Mouse (Mus musculus): ENCODE measurements around the gene Mocs2. TPM values are rescaled to one million over a fixed set of nuclear protein-coding genes. Genes with fewer than 3 reads are reported as not detected.

Gene Mocs2
- polyA plus RNA-seq (2015; fragmentation: Nextera tagmentation; extraction: Ambion mirVana) = 108 and 110 TPM in 2 replicates

- Histone ChIP-seq H3K4me2 (replicated peaks) (peak within 1 kb of the TSS; percentile 86), H3K27me3 (no peaks in the 10 kb centered on the region), H3K9me3 (no peaks in the 10 kb centered on the region), H3K4me1 (peaks cover 12% of the 10 kb centered on the region), H3K9ac (peak within 1 kb of the TSS; percentile 76), H3K36me3 (peaks cover 16% of the 10 kb centered on the region), H3K27ac (no peak within 1 kb of the TSS), H3K4me3 (peak within 1 kb of the TSS; percentile 71)
- under 1% methylated on average over 39 of the region's 39 CpGs for WGBS
- ATAC-seq (ENCODE audit: low FRiP score, low read depth) = peak; percentile 98
Measured at GRCm38 (mm10) chr13:114817751-114818360, at the start of gene Mocs2. TSS of gene Mocs2 (plus strand) at chr13:114818236.

- Histone ChIP-seq H3K4me3 (no peak overlapping the region), H3K36me3 (no peaks in the 10 kb centered on the region), H3K27me3 (no peaks in the 10 kb centered on the region), H3K9me3 (no peaks in the 10 kb centered on the region), H3K27ac (no peak overlapping the region), H3K9ac (no peak overlapping the region), H3K4me1 (no peaks in the 10 kb centered on the region), H3K4me2 (replicated peaks) (no peak overlapping the region)
- ATAC-seq (ENCODE audit: low FRiP score, low read depth) = no peak
- 80% methylated on average over 1 of the region's 1 CpGs for WGBS
Measured at GRCm38 (mm10) chr13:114791511-114791910, 26.5 kb upstream of the Mocs2 start.

- no peaks in the 10 kb centered on the region for H3K36me3 ChIP-seq
- no peak overlapping the region for H3K4me3 ChIP-seq
- ATAC-seq (ENCODE audit: low FRiP score, low read depth) = no peak
- no peak overlapping the region for H3K4me2 ChIP-seq (replicated peaks)
- H3K27me3 ChIP-seq = no peaks in the 10 kb centered on the region
- no peaks in the 10 kb centered on the region for H3K4me1 ChIP-seq
- H3K9ac ChIP-seq = no peak overlapping the region
- no peak overlapping the region for H3K27ac ChIP-seq
- H3K9me3 ChIP-seq = no peaks in the 10 kb centered on the region
- 46% methylated on average over 6 of the region's 6 CpGs for WGBS
Measured at GRCm38 (mm10) chr13:114793250-114794030, 24.6 kb upstream of the Mocs2 start.

GRCm38 (mm10) chr13:114801857-114802256 lies 16.2 kb upstream of the Mocs2 start:
- H3K4me1 ChIP-seq = no peaks in the 10 kb centered on the region
- H3K9me3 ChIP-seq = no peaks in the 10 kb centered on the region
- H3K27ac ChIP-seq = no peak overlapping the region
- no peak overlapping the region for H3K9ac ChIP-seq
- ATAC-seq (ENCODE audit: low FRiP score, low read depth) = no peak
- no peaks in the 10 kb centered on the region for H3K27me3 ChIP-seq
- WGBS = 79% methylated on average over 3 of the region's 3 CpGs
- no peak overlapping the region for H3K4me2 ChIP-seq (replicated peaks)
- no peaks in the 10 kb centered on the region for H3K36me3 ChIP-seq
- H3K4me3 ChIP-seq = no peak overlapping the region

GRCm38 (mm10) chr13:114802971-114803370 lies 15.1 kb upstream of the Mocs2 start:
- H3K4me1 ChIP-seq = no peaks in the 10 kb centered on the region
- no peaks in the 10 kb centered on the region for H3K36me3 ChIP-seq
- no peak overlapping the region for H3K27ac ChIP-seq
- H3K9ac ChIP-seq = no peak overlapping the region
- no peaks in the 10 kb centered on the region for H3K27me3 ChIP-seq
- H3K9me3 ChIP-seq = no peaks in the 10 kb centered on the region
- H3K4me2 ChIP-seq (replicated peaks) = no peak overlapping the region
- ATAC-seq (ENCODE audit: low FRiP score, low read depth) = no peak
- WGBS = 86% methylated on average over 2 of the region's 2 CpGs
- no peak overlapping the region for H3K4me3 ChIP-seq

- Histone ChIP-seq H3K27me3 (no peaks in the 10 kb centered on the region), H3K4me1 (no peaks in the 10 kb centered on the region), H3K4me3 (no peak overlapping the region), H3K9ac (no peak overlapping the region), H3K27ac (no peak overlapping the region), H3K9me3 (no peaks in the 10 kb centered on the region), H3K4me2 (replicated peaks) (no peak overlapping the region), H3K36me3 (no peaks in the 10 kb centered on the region)
- WGBS = 90% methylated on average over 5 of the region's 5 CpGs
- no peak for ATAC-seq (ENCODE audit: low FRiP score, low read depth)
Measured at GRCm38 (mm10) chr13:114809624-114810210, 8.3 kb upstream of the Mocs2 start.

GRCm38 (mm10) chr13:114818513-114818912 lies 477 bp downstream of the Mocs2 start:
- H3K27me3 ChIP-seq = no peaks in the 10 kb centered on the region
- peak; percentile 68 for ATAC-seq (ENCODE audit: low FRiP score, low read depth)
- H3K36me3 ChIP-seq = peaks cover 22% of the 10 kb centered on the region
- no peak overlapping the region for H3K27ac ChIP-seq
- H3K9me3 ChIP-seq = no peaks in the 10 kb centered on the region
- H3K4me3 ChIP-seq = peak overlapping the region; percentile 71
- peaks cover 12% of the 10 kb centered on the region for H3K4me1 ChIP-seq
- WGBS = 29% methylated on average over 9 of the region's 9 CpGs
- peak overlapping the region; percentile 76 for H3K9ac ChIP-seq
- peak overlapping the region; percentile 86 for H3K4me2 ChIP-seq (replicated peaks)

GRCm38 (mm10) chr13:114822871-114823270 lies 4.8 kb downstream of the Mocs2 start:
- Histone ChIP-seq H3K27ac (no peak overlapping the region), H3K4me1 (peaks cover 9% of the 10 kb centered on the region), H3K4me2 (replicated peaks) (no peak overlapping the region), H3K9ac (no peak overlapping the region), H3K4me3 (no peak overlapping the region), H3K27me3 (no peaks in the 10 kb centered on the region), H3K36me3 (peaks cover 55% of the 10 kb centered on the region), H3K9me3 (no peaks in the 10 kb centered on the region)
- ATAC-seq (ENCODE audit: low FRiP score, low read depth) = no peak
- WGBS = 91% methylated on average over 2 of the region's 2 CpGs

GRCm38 (mm10) chr13:114825377-114825855 lies 7.4 kb downstream of the Mocs2 start:
- no peak overlapping the region for H3K9ac ChIP-seq
- H3K4me2 ChIP-seq (replicated peaks) = no peak overlapping the region
- no peaks in the 10 kb centered on the region for H3K9me3 ChIP-seq
- no peaks in the 10 kb centered on the region for H3K27me3 ChIP-seq
- H3K4me1 ChIP-seq = no peaks in the 10 kb centered on the region
- H3K36me3 ChIP-seq = peaks cover 69% of the 10 kb centered on the region
- no peak overlapping the region for H3K27ac ChIP-seq
- WGBS = 91% methylated on average over 6 of the region's 6 CpGs
- no peak for ATAC-seq (ENCODE audit: low FRiP score, low read depth)
- no peak overlapping the region for H3K4me3 ChIP-seq

GRCm38 (mm10) chr13:114831367-114831833 lies 13.4 kb downstream of the Mocs2 start:
- 83% methylated on average over 4 of the region's 4 CpGs for WGBS
- peak; percentile 48; the same call in 1 of the 2 replicates for ATAC-seq (ENCODE audit: low FRiP score, low read depth)

GRCm38 (mm10) chr13:114832761-114833160 lies 14.7 kb downstream of the Mocs2 start:
- no peak overlapping the region for H3K27ac ChIP-seq
- H3K4me1 ChIP-seq = no peaks in the 10 kb centered on the region
- no peak overlapping the region for H3K4me2 ChIP-seq (replicated peaks)
- peaks cover 32% of the 10 kb centered on the region for H3K36me3 ChIP-seq
- 75% methylated on average over 5 of the region's 5 CpGs for WGBS
- H3K4me3 ChIP-seq = no peak overlapping the region
- H3K9me3 ChIP-seq = no peaks in the 10 kb centered on the region
- ATAC-seq (ENCODE audit: low FRiP score, low read depth) = no peak; the same call in 1 of the 2 replicates
- H3K9ac ChIP-seq = no peak overlapping the region
- H3K27me3 ChIP-seq = no peaks in the 10 kb centered on the region

More at GRCm38 (mm10) chr13:114831367-114831833, 13.4 kb downstream of the Mocs2 start:
- Histone ChIP-seq H3K4me2 (replicated peaks) (no peak overlapping the region), H3K4me1 (no peaks in the 10 kb centered on the region), H3K27ac (no peak overlapping the region), H3K4me3 (no peak overlapping the region), H3K36me3 (peaks cover 40% of the 10 kb centered on the region), H3K9me3 (no peaks in the 10 kb centered on the region), H3K9ac (no peak overlapping the region), H3K27me3 (no peaks in the 10 kb centered on the region)

GRCm38 (mm10) chr13:114833351-114833750 lies 15.3 kb downstream of the Mocs2 start:
- Histone ChIP-seq H3K9me3 (no peaks in the 10 kb centered on the region), H3K4me2 (replicated peaks) (no peak overlapping the region), H3K4me3 (no peak overlapping the region), H3K27me3 (no peaks in the 10 kb centered on the region), H3K4me1 (peaks cover 1% of the 10 kb centered on the region), H3K27ac (no peak overlapping the region), H3K36me3 (peaks cover 26% of the 10 kb centered on the region), H3K9ac (no peak overlapping the region)
- 94% methylated on average over 4 of the region's 4 CpGs for WGBS
- no peak for ATAC-seq (ENCODE audit: low FRiP score, low read depth)
